Mouse (Mus musculus) layer of hippocampus, adult 9-10 months (tissue): Measurements from ENCODE around the gene Lyst.

Experiments used
- DNase-seq: peaks from one replicate; pipeline ENCODE4 v3.0.0; 2022; ENCODE audit warnings: low spot score

Gene Lyst

DNA sequence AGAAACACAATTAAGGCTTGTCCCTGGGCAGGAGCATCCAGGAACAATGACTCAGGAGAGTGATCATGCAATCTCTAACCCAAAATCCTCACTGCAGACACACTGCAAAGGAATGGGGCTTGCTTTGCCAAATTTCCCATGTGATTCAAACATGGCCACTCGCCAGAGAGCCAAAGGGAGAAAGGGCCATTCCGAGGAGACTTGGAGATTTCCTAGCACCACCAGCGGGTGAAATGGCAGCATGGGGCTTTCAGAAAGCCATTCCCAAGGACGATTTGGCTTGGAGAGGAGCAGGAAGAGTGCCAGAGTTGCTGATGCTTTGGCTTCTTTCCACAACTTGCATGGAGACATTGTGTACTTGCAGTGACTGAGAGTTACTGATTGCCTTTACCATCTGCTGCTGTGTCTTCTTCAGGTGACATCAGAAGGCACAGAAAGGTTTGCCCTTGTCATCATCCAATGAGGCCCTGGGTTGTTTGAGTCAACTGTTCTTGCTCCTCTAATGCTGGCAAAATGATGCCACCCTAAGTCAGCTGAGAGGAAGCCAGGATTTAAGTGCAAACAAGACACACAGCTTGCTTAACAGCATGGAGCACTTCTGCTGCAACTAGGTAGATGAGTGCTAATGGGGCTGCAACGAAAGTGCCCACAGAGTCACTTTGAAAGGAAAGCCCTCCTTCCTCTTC, 16.5 kb upstream of the Lyst start:
- no peak for DNase-seq

DNA sequence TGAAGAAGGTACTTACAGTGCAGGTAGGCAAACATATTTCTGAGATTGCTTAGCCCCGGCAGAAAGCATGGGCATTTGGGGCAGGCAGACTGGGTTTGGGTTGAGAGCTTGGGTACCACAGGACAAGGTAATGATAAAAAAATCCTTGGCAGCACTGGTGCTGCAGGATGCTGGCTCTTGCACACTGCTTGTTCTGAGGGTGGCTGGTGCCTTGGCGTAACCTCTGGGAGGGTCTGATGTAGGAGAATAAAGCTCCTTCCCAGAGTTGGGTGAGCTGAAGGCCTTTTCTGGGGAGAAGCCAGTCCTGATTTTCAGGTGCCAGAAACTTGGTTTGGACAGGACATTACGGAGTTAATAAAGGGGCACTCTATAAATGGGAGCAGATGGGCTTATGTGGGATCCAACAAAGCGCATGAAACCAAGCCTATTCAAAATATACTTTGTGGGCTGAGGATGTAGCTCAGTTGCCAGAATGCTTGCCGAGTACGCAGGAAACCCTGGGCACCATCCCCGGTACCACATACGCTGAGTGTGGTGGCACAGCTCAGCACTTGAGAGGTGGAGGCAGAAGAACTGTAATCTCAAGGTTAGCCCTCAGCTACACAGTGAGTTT, 15.8 kb upstream of the Lyst start:
- DNase-seq: peak; percentile 59

DNA sequence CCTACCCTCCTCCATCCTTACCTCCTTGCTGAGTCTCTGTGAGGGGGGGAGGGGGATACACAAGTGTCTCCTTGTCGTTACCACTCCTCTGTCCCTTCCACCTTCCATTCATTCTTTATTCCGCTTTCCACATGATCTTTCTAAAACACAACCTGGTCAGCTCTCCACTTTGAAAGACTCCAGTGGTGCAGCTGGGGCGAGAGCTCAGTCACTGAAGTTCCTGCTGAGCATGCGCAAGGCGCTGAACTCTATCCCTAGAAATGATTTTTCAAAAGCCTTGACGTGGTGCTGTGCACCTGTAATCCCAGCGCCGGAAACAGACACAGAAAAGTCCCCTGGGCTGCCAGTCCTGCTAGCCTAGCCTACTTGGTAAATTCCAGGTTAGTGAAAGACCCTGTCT, 15.1 kb upstream of the Lyst start:
- DNase-seq: no peak

DNA sequence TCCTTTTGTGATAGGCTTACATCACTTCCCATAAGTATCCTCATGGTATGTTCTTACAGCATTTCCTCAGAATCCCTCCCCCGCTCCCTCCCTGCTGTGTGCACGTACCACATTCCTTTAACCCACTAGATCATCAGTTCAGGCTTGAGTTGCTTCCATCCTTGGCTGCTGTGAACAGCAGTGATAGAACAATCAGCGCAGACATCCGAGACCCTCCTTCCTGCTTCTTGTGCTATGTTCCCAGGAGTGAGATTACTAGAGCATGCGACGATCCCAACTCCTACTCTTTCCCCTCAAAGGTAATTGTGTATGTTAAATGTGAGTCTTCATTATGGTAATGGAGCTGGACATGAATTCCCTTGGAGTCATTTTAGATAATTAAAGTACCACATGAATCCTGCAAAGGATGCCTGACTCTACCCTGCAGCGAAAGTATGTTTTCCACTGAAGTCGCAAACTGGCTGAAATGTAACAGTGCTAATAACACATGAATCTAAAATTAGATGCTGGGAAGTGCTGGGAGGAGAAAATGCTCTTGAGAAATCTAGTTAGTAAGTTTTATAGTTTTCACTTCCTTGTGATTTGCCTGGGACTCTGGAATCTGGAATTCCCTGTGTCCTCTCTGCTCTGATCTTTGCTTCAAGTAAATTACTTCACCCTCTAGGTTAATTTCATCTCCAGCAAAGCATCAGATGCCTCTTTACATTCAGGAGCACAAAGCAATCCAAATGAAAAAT, 13.6 kb upstream of the Lyst start:
- no peak for DNase-seq

DNA sequence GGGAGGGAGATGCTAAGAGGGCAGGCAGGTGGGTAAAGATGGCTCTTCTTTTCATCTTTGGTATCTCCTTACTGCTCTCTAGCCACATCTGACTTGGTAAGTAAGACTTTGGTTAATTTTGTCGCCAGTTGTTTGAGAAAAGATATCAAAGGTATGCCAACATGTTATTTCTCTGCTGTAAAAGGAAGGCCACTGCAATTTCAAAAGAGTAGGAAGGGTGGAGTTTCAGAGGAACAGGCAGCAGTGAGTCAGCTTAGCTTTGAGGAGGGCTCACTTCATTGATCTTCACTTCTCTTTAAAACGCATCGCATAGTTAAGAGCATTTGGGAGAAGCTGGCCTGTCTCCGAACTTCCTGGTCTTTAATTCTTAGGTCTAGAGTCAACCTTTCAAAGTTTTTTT, 8.2 kb upstream of the Lyst start:
- no peak for DNase-seq

DNA sequence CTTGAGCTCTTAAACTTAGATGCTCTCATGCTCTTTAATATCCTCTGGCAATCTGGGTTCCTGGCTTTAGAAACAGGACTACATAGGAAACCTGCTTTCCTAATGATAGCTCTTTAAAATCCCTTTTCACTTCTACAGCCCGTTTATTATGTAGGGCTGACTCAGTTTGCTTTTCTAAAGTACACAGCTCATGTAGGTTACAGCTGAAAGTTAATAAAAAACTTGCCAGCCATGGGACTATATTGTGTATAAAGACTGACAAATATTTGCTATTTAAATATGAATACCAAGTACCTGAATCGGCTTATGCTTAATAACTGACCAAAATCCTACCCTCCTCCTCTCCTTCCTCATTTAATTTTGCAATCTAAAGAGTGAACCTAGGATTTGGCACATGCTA, 6.7 kb upstream of the Lyst start:
- no peak for DNase-seq

DNA sequence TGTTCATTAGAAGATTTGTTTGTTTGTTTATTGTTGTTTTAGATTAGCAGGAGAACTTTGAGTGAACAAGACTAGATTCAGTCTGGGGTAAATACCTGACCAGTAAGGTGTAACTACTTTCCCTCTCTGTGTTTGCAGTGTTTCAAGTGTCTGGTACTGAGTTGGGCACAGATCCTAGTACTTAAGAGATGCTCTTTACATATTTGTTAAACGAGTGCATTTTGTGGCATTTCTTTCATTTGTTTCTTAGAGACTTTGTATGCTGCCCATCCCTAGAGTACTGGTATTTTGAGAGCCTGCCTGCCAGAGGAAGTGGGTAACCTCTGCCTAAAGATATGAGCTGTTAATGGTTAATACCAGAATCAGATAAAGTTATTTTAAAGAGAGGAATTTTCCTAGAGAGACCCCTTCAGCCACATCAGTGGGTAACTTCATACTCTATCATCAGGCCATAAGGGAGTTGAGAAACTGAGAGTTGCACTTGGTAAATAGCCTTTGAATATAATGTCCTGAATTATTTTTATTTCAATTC, 2.5 kb upstream of the Lyst start:
- no peak for DNase-seq

DNA sequence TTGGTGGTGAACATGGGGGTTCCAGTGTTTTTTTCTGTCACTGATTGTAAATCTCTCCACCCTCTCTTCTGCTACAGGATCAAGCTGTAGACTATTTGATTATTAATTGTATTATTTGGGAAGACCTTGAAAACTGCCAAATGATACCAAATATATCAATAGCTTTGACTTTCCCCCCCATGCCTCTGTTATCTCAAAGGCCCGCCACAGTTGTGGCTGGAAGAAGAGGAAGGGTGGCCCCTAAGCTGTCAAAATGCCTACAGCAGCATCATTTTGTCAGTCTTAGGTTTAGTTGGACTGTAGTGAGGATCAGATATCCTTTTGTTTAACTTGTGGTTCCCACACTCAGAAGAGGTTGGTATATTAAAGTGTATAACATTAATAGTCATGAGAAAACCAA, 1.7 kb upstream of the Lyst start:
- no peak for DNase-seq

DNA sequence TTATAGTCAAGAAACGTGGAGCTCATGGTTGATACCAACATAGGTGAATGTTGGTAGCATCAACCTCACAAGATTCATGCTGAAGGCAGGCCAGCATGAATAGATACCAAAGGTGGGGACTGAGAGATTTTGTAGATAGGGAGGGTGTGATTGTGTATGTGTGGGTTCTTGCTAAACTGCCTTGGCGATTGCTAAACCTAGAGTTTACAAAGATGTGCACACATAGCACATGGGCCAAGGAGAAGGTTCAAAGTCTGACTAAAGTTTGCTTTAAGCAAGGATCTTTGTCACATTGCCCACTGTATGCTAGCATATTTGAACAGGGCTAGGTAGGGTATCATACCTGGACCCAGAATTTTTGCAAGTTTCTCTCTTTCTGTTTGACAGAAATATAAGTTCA, 1.2 kb upstream of the Lyst start:
- DNase-seq: no peak

DNA sequence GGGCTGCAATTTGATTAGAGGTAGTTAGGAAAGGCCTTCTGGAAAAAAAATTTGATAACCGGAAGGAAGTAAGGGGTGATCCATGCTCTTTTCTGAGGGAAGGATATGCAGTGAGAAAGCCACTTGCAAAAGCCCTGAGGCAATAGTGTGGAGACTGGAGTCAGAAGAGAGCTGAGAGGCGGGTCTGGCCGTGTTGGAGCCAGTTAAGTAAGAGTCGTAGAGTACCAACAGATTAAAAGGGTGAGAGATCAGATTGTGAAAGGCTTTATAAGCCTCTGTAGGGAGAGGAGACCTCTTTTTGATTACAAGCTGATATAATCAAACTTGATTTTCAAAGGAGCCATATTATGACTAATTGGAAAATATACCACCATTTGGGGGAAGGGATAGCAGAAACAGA, 1.7 kb downstream of the Lyst start:
- no peak for DNase-seq

DNA sequence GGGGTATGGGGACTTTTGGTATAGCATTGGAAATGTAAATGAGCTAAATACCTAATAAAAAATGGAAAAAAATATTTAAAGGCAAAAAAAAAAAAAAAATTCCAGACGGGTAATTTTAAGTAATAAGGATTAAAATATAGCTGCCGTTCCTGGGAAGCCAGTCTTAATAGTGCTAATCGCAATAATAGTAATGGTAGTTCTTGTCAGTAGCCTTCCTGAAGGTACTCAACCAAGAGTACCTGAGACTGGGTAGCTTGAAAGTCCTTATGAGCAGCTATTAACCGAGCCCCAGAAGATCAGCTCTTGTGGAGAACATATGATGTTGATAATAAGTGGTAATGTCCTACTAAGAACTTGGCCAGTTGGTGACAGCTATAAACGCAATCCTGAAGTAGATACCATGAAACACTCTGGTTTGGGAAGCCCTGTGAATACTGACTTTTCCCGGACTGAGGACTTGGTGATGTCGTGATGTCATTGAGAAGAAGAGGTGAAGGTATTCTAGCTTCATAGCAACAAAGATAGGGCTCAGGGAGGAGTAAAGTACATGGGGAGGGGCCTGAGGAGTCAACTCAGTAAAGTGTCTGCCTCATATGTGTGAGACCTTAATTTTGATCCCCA, 6.3 kb downstream of the Lyst start:
- no peak for DNase-seq

DNA sequence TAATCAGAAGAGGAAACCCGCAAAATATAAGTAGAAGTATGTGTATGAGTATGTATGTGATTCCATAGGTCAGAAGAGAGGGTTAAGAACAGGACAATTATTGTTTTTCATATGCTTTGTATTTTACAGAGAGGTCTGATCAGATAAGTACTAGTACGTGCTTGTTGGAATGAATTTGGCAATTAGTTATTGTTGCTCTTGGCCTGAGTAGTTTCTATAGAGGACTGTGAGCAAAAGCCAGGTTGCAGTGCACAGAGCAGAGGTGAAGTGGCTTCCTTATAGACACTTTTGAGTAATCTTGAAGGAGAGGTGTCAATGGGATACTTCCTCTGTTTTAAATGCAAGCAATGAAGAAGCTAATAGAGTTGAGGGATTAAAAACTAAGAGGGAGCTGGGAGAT, 7.7 kb downstream of the Lyst start:
- DNase-seq: no peak

DNA sequence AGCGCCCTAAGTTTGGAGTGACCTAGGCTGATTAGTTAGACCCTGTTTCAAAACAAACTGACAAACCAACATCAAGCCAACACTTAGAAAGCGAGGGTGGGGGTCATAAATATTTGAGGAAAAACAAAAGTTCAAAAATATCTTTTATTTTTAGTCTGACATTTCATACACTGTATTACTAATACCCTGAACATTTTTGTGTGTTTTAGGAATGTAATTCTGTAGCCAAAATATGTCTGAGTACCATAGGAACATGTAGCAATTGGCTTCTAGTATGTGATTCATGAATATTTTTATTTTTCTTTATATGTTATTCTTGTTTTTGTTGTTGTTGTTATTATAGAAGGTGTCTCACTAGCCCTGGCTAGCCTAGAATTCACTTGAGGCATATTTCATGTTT, 11.2 kb downstream of the Lyst start:
- no peak for DNase-seq

DNA sequence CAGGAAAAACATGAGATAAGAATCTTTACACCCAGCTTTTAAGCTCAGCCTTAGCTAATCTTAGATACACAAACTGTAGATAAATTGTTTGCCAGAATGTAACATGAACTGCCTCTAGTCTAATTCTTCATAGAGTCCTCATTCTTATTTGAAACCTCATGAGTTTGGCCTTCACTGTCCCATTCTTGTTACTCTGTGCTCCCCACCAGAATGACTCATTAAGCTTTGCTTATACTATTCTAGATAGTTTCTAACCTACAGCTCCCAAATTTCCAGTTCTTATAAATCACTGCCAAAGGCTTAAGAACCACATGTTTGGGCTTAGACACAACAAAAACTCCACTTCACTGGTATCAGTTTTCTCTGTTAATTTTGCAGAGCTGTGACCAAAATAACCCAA, 16.0 kb downstream of the Lyst start:
- no peak for DNase-seq

DNA sequence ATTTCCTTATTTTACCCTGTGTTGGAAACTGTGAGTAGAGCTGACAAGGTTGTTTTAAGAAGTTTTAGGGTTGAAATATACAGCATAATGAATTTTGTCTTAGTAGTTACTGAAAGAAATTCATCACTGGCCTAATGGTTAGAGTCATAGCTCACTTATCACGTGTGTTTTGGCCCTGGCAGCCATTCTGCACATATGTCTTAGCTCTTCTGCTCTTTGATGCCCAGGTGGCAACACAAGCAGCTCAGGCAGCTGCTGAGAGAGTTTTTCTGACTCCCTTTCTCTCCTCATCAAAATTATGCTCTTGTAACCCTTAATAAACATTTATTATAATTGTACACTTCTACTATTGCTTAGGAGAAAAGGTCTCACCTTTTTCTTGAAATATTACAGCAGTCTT, 18.1 kb downstream of the Lyst start:
- no peak for DNase-seq

DNA sequence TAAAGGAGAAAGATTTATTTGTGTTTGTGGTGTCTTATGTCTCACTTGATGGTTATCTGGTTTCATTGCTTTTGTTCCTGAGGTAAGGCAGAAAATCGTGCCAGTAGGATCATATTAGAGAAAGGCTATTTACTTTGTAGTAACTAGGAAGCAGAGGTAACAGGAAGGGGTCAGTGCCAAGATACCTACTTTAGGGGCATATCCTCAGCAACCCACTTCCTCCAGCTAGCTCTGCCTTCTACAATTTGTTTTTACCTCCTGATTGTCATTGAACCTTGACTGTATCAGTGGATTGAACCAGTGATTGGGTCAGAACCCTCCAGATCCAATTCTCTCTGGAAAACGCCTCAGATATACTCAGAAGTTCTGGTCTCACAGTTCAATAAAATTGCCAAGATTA, 19.5 kb downstream of the Lyst start:
- no peak for DNase-seq

DNA sequence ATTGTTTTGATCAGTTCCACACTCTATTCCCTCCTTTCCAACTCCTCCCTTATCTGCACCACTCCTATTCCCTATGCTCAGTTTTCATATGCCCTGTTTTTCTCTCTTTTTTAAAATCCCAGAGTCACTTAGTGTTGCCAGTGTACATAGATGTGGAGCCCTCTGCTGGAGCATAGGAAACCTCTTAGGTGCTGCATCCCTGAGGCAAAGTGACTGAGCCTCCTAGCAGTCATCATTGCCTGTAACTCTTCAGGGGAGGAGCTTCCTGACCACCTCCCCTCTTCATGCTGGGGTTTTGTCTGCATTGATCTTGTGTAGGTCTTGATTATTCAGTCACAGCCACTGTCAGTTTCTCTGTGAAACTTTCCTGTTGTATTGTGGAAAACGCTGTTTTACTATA, 22.7 kb downstream of the Lyst start:
- DNase-seq: no peak

DNA sequence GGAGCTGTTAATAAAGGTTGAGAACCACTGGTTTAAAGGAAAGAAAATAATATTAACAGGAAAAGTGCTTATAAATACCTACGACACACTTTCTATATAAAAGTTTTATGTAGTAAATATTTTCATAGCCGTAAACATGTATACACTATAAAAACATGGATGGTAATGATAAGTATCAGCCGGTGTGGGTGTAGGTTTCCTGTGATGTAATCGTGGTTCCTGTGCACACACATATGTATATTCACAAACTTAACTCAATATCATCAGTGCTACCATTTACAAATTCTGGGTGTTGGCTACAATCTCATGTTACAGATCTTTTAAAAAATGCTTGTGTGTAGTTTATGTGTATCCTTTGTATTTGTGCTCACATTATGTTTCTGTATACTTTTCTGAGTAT, 24.0 kb downstream of the Lyst start:
- DNase-seq: no peak

DNA sequence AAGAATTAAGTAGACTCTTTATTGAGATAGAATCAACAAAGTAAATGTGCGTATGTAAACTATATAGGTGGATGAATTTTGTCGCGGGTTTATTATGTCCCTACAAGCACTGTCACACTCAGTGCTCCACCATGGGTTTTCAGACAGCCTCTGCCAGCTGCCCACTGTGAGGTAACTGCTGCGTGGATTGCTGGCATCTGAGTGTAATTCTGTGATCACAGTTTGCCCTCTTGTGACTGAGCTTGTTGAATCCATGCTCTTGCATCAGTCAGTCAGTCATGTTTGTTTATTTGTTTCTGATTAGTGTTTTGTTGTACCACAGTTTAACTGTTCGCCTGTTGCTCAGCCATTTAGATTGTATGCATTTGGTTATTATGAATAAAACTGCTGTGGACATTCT, 31.3 kb downstream of the Lyst start:
- no peak for DNase-seq

DNA sequence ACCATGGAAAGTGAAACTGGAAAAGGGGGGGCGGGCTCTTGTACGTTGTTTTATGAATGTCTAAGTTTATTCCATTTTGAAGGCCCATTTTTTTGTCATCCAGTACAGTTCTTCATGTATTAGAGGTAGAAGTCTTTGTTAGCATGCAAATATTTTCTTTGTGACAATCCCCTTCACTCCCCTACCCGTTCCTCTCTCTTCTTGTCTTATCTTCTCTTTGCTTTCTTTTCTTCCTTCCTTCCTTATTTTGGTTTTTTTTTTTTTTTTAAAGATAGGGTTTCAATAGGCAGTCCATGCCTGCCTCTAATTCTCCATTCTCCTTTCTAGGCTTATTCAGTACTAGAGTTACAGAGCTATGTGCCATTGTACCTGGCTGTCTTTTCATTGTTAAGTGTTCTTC, 32.4 kb downstream of the Lyst start:
- no peak for DNase-seq

DNA sequence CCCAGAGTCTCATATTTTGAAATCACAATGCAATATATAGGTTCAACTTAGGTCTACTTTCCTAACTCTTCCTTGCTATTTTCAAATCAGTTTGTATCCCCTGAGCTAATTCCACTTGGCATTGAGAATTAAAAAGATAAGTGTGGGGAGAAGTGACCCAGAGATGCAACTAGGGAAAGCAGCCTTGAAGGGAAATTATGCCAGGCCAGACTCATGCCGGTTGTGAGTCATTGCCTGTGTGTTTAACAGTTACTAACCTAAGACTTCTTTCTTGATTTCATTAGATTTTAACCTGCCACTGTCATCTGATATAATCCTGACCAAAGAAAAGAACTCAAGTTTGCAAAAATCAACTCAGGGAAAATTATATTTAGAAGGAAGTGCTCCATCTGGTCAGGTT, 43.5 kb downstream of the Lyst start:
- no peak for DNase-seq

DNA sequence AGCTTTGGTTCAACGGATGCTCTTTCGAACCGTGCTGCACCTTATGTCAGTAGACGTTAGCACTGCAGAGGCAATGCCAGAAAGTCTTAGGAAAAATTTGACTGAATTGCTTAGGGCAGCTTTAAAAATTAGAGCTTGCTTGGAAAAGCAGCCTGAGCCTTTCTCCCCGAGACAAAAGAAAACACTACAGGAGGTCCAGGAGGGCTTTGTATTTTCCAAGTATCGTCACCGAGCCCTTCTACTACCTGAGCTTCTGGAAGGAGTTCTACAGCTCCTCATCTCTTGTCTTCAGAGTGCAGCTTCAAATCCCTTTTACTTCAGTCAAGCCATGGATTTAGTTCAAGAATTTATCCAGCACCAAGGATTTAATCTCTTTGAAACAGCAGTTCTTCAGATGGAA, 44.5 kb downstream of the Lyst start:
- DNase-seq: no peak

DNA sequence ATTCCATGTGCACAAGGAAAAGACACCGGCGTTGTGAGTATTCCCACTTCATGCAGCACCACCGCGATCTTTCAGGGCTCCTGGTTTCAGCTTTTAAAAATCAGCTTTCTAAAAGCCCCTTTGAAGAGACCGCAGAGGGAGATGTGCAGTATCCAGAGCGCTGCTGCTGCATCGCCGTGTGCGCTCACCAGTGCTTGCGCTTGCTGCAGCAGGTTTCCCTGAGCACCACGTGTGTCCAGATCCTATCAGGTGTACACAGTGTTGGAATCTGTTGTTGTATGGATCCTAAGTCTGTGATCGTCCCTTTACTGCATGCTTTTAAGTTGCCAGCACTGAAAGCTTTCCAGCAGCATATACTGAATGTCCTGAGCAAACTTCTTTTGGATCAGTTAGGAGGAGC, 45.0 kb downstream of the Lyst start:
- DNase-seq: no peak
